Mouse (Mus musculus) midbrain, postnatal 0 days (tissue): ENCODE results near the gene Malrd1. TPM values are rescaled to one million over a fixed set of nuclear protein-coding genes. Genes with fewer than 3 reads are reported as not detected.

Source experiments
- ATAC-seq: fragments of 200-750 bp; cut with Nextera tagmentation; 2 replicates; pipeline ENCODE4 v1.8.0; 2017; ENCODE audit warnings: moderate number of reproducible peaks, mild to moderate bottlenecking, moderate TSS enrichment, moderate library complexity; ENCODE audit not compliant: low FRiP score
- DNase-seq: peaks from one replicate; pipeline ENCODE4 v3.0.0-alpha.2; 2015; ENCODE audit warnings: low spot score
- H3K27ac ChIP-seq: fragments of 300-500 bp; sonication (generic); 2 replicates; pipeline ENCODE4 v1.5.1; 2014; ENCODE audit warnings: low read depth, mild to moderate bottlenecking, low read length, mixed read lengths
- H3K27me3 ChIP-seq: fragments of 300-500 bp; sonication (generic); 2 replicates; pipeline ENCODE4 v1.6.1; 2014; ENCODE audit warnings: low read length, control low read depth, mixed read lengths; ENCODE audit not compliant: insufficient read depth
- H3K36me3 ChIP-seq: fragments of 300-500 bp; sonication (generic); 2 replicates; pipeline ENCODE4 v1.6.1; 2014; ENCODE audit warnings: low read length, control low read depth, mixed read lengths; ENCODE audit not compliant: insufficient read depth
- H3K4me1 ChIP-seq: fragments of 300-500 bp; sonication (generic); 2 replicates; pipeline ENCODE4 v1.6.1; 2014; ENCODE audit warnings: mild to moderate bottlenecking, control low read depth, antibody characterized with exemption, low read length, mixed read lengths; ENCODE audit not compliant: insufficient read depth
- H3K4me2 ChIP-seq: fragments of 300-500 bp; sonication (generic); 2 replicates; pipeline ENCODE4 v1.6.1; 2014; ENCODE audit warnings: low read depth, mild to moderate bottlenecking, low read length, mixed read lengths; ENCODE audit not compliant: poor library complexity, severe bottlenecking
- H3K4me3 ChIP-seq: fragments of 300-500 bp; sonication (generic); 2 replicates; pipeline ENCODE4 v1.5.1; 2014; ENCODE audit warnings: low read depth, mild to moderate bottlenecking, low read length, moderate library complexity
- H3K9ac ChIP-seq: fragments of 300-500 bp; sonication (generic); replicated peaks from 2 replicates; pipeline ENCODE4 v1.6.1; 2014; ENCODE audit warnings: mild to moderate bottlenecking, low read length, moderate library complexity, mixed read lengths; ENCODE audit not compliant: poor library complexity, severe bottlenecking
- H3K9me3 ChIP-seq: fragments of 300-500 bp; sonication (generic); 2 replicates; pipeline ENCODE4 v1.6.1; 2016; ENCODE audit warnings: low read length, control low read depth
- CTCF ChIP-seq: IDR thresholded peaks from 2 replicates; pipeline ENCODE4 v1.5.1; 2016; ENCODE audit warnings: antibody characterized with exemption, mild to moderate bottlenecking
- WGBS: fragments of 180-500 bp; shearing (Covaris S2); extraction: QIAGEN DNeasy Blood & Tissue Kit; methylation state at CpG from one replicate; pipeline ENCODE4 v1.1.7; 2014; 5-methylcytosine and 5-hydroxymethylcytosine counted together
- polyA plus RNA-seq: library from polyadenylated mRNA; unstranded; fragments of >200 nt; fragmentation: Nextera tagmentation; extraction: Ambion mirVana; gene quantifications from 2 replicates; pipeline ENCODE4 v1.2.1, GENCODE M21; 2015
- total RNA-seq: library from RNA; depleted of rRNA; stranded (reverse); fragments of >200 nt; gene quantifications from 2 replicates; pipeline ENCODE4 v1.2.3, GENCODE M21; 2014

Malrd1 gene
- total and polyA plus RNA-seq, 2 experiments from 2014 or later: 0.05 to 0.11 TPM

- no peaks in the 10 kb centered on the region for H3K4me1 ChIP-seq
- no peaks in the 10 kb centered on the region for H3K9me3 ChIP-seq
- H3K4me3 ChIP-seq: no peak overlapping the region
- no peak overlapping the region for H3K9ac ChIP-seq
- no peaks in the 10 kb centered on the region for H3K36me3 ChIP-seq
- no peak for DNase-seq
- 15% methylated on average over 1 of the region's 1 CpGs for WGBS
- H3K4me2 ChIP-seq: no peak overlapping the region
- H3K27ac ChIP-seq: no peak overlapping the region
- no peak for TF ChIP-seq CTCF
- ATAC-seq: no peak
- H3K27me3 ChIP-seq: no peaks in the 10 kb centered on the region
These were observed 130.1 kb downstream of the Malrd1 start for GRCm38 (mm10) chr2:15656388-15656787.

DNA sequence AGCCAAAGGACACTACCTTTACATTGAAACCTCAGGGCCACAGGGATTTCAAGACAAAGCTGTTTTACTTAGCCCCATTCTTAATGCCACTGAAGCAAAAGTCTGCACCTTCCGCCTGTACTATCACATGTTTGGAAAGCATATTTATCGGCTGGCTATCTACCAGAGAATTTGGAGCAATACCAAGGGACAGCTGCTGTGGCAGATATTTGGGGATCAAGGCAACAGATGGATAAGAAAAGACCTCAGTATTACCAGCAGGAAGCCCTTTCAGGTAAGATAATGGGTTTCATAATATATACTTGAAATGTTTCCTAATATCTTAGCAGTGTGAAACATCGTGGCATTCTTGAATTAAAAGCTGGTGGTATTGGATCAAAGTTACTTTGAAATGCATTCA lies 176.7 kb downstream of the Malrd1 start:
- H3K27me3 ChIP-seq: no peaks in the 10 kb centered on the region
- H3K4me2 ChIP-seq: no peak overlapping the region
- no peaks in the 10 kb centered on the region for H3K9me3 ChIP-seq
- H3K4me1 ChIP-seq: no peaks in the 10 kb centered on the region
- ATAC-seq: no peak
- no peaks in the 10 kb centered on the region for H3K36me3 ChIP-seq
- no peak for DNase-seq
- no peak overlapping the region for H3K9ac ChIP-seq
- WGBS: 80% methylated on average over 3 of the region's 3 CpGs
- H3K4me3 ChIP-seq: no peak overlapping the region
- no peak for TF ChIP-seq CTCF
- H3K27ac ChIP-seq: no peak overlapping the region

GRCm38 (mm10) chr2:15740945-15741344 lies 214.7 kb downstream of the Malrd1 start:
- peak; percentile 35 for DNase-seq
- Histone ChIP-seq H3K27me3 (no peaks in the 10 kb centered on the region), H3K9me3 (no peaks in the 10 kb centered on the region), H3K4me2 (no peak overlapping the region), H3K27ac (no peak overlapping the region), H3K4me3 (no peak overlapping the region), H3K9ac (no peak overlapping the region), H3K36me3 (no peaks in the 10 kb centered on the region), H3K4me1 (no peaks in the 10 kb centered on the region)
- no peak for TF ChIP-seq CTCF
- WGBS: 81% methylated on average over 1 of the region's 1 CpGs
- ATAC-seq: no peak

GRCm38 (mm10) chr2:15744979-15745688 lies 218.9 kb downstream of the Malrd1 start:
- ATAC-seq (no peak), DNase-seq (no peak)
- 84% methylated on average over 4 of the region's 4 CpGs for WGBS
- H3K4me1 ChIP-seq: no peaks in the 10 kb centered on the region
- no peaks in the 10 kb centered on the region for H3K36me3 ChIP-seq
- no peak overlapping the region for H3K4me3 ChIP-seq
- no peak overlapping the region for H3K4me2 ChIP-seq
- no peak for TF ChIP-seq CTCF
- H3K9me3 ChIP-seq: no peaks in the 10 kb centered on the region
- H3K27me3 ChIP-seq: no peaks in the 10 kb centered on the region
- no peak overlapping the region for H3K27ac ChIP-seq
- no peak overlapping the region for H3K9ac ChIP-seq

DNA sequence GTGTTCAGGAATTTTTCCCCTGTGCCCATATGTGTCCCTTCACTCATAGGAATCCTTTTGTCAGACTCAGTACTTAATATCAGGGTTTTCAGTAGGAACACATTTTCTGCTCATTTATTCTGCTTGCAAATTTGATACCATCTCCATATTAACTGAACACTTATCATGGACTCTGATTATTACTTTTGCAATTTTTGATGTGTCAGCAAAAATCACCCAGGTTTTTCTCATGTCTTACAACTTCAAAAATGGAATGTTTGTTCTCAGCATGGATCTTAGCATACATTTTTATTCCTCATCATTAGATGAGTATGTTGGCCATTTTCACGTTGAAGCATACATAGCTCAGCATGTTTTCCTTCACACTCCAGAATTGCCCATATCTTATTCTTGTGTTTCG lies 258.5 kb downstream of the Malrd1 start:
- Histone ChIP-seq H3K9ac (no peak overlapping the region), H3K4me2 (no peak overlapping the region), H3K4me1 (no peaks in the 10 kb centered on the region), H3K4me3 (no peak overlapping the region), H3K36me3 (no peaks in the 10 kb centered on the region), H3K27me3 (no peaks in the 10 kb centered on the region), H3K9me3 (no peaks in the 10 kb centered on the region), H3K27ac (no peak overlapping the region)
- DNase-seq (no peak), ATAC-seq (no peak)
- WGBS: 87% methylated on average over 2 of the region's 2 CpGs
- no peak for TF ChIP-seq CTCF

GRCm38 (mm10) chr2:15815724-15816123 lies 289.4 kb downstream of the Malrd1 start:
- Histone ChIP-seq H3K9ac (no peak overlapping the region), H3K9me3 (no peaks in the 10 kb centered on the region), H3K27ac (no peak overlapping the region), H3K4me2 (no peak overlapping the region), H3K4me1 (no peaks in the 10 kb centered on the region), H3K27me3 (no peaks in the 10 kb centered on the region), H3K36me3 (no peaks in the 10 kb centered on the region), H3K4me3 (no peak overlapping the region)
- DNase-seq: peak; percentile 17
- WGBS: 33% methylated on average over 1 of the region's 1 CpGs
- TF ChIP-seq CTCF: no peak
- no peak for ATAC-seq
